Mouse (Mus musculus) megakaryocyte progenitor cell, adult 5-6 weeks (primary cell): ENCODE measurements around the gene Prdx2. TPM values are rescaled to one million over a fixed set of nuclear protein-coding genes. Genes with fewer than 3 reads are reported as not detected.

Experiments used
- ATAC-seq: replicated peaks from 2 replicates; pipeline ENCODE4 v1.8.0; 2016; ENCODE audit warnings: mild to moderate bottlenecking, moderate TSS enrichment, inconsistent platforms; ENCODE audit not compliant: poor library complexity
- total RNA-seq, 2 experiments: library from RNA; stranded (forward) in 1 of 2; stranded (reverse) in 1 of 2; fragments of 157-497, 149-512 nt in 1 of 2; fragments of 200-1000 nt in 1 of 2; gene quantifications; 2 replicates each; pipeline versions ENCODE4 v1.2.3 to v1.2.4; 2015 to 2017

Prdx2 gene
- total RNA-seq (2015) (266 and 310 TPM in 2 replicates), total RNA-seq (2017) (340 and 388 TPM in 2 replicates)

DNA sequence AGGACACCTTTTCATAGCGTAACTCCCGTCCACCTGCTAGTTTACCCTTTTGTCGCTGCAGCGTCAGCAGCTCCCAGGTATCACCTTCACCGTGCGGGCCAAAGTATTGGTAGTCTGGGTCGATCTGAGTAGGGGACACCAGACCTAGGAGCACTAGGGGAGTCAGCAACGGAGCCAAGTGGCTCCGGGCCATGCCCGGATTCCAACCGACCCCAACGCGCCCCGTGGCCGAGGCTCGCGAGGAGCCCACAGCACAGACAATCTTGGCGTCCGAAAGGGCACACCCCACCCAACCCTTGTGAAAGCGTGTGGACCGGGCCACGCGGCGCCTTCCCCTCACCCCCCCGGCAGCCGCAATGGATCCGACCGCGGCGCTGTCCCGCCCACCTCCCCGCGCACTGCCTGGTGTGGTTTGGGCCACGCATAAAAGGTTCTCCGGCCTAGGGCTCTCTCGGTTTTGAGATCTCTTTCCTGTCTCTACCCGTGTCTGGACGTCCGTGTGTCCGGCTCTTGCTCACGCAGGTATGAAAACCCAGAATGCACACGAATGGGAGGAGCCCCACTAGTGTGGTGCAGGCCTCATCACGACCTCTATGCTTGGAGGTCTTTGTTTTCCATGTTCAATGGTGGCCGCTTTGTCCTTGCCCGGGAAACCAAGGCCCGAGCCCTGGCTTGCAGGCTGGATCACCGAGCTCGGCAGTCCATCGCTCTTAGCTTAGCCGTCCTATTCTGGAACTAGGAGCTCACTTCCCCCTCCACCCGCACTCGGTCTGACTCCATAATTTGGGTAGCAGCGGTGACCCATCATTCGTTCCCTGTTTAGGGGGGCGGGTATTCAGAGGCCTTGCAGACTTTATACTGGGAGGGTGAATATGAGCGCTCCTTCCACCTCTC is at the start of gene Prdx2, which contains the start of the genes Gm49661 and Rnaseh2a:
Gene Prdx2 (plus strand): TSS at position 347 of the 894 bp plus-strand sequence.
Gene Gm49661 (minus strand): TSS at position 193 of the 894 bp plus-strand sequence.
Gene Rnaseh2a (minus strand): TSS at position 527 of the 894 bp plus-strand sequence.
- ATAC-seq: peak; percentile 40

DNA sequence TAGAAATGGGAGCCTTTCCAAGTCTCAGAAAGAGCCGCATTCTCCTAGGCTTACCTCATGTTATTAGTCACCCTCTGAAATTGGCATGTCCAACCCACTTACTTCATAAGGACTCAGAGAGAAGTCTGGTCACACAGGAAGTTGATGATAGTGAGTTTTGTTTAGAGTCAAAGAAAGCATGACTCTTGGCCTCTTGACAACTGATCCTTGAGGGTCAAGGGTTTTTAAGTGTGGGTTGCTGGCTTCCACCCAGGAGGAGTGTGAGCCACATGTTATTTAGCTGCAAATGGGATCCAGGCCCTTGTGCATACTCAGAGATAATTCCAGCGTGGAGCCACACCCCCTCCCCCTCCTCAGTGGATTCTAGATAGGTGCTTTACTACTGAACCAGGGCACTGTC is 47.8 kb upstream of the Prdx2 start:
- ATAC-seq: no peak

DNA sequence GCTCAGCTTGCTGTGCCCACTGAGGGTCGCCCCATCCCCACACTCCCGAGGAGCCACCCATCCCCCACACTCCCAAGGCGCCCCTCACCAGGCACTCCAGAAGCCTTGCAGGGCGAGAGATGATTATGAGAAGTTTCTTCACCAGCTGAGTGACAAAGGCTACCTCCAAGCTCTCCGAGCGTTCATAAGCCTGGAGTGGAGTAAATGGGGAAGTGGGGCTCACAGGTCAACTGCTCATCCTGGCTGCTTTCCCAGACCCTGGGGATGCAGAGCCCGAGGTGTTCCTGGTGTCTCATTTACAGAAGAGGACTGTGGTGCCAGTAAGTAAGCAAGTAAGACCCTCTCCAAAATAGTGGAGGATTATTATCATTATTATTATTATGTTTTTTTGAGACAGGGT is 43.8 kb upstream of the Prdx2 start:
- 0 out of 2 replicates have a peak, but pooled peaks have one; percentile 13 for ATAC-seq

DNA sequence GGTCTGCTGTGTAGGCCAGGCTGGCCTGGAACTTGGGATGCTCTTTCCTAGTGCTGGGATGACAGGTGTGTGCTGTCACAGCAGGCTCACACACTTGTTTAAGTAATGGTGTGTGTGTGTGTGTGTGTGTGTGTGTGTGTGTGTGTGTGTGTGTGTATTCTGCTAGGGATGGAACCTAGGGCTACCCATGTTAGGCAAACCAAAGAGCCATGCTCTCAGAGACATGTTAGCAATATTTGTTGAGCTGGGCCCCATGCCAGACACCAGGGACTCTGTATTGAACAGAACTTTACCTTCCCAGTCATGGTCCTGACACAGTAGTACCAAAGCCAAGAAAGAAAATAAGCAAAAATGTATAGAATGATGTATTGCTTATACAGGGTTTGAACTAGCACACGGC is 41.9 kb upstream of the Prdx2 start:
- ATAC-seq: no peak

DNA sequence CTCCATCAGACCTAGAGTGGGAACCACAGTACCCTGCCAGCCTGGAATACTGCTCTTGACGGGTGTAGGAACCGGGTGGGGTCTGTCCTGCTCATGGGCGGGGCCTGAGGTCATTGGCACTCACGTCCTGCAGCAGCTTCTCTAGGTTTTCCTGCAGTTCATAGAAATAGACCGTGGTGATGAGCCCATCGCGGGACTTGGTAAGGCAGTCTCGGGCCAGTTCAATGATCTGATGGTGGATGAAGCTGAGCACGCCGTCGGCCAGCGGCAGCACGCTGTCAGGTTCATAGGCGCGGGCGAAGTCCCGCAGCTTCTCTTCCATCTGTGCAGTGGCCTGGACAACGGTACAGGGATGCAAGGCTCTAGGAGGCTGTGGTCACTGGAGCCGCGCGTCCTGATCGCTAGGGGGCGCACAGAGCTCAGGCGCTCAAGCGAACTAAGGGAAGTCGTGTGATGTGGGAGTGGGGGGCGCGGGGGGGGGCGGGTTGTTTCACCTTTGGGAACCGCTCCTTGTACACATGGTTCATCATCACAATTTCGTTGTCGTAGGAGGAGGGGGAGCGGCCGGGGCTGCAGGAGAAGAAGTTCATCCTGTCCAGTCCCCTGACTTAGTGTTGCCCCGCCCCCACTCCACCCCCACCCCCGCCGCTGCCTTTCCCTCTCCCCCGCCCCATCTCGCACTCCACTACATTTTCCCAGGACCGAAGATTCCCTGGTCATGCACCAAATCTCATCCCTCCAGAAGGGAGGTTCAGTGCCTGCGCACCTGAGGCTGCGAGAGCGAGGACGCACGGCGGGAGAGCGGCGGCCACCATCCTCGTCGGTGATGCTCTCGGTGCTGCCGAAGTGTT is 40.7 kb upstream of the Prdx2 start:
- ATAC-seq: peak; percentile 93

DNA sequence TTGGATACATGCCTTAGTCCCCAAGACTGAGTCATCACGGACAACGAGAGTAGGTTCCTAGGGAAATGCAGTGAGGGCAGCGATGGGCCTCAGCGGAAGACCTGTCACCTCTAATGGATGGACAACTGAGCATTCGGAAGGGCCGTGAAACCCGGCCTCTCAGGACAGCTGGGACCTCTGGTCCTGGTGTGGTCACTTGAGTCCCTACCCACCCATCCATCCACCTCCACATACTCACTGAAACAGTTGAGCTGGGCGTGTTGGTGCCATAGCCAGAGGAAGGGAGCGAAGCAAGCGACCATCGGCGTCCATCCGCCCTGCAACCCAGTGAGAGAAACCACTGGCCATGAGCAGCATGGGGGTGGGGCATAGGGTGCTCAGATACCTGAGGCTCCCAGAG is 38.8 kb upstream of the Prdx2 start:
- no peak for ATAC-seq

DNA sequence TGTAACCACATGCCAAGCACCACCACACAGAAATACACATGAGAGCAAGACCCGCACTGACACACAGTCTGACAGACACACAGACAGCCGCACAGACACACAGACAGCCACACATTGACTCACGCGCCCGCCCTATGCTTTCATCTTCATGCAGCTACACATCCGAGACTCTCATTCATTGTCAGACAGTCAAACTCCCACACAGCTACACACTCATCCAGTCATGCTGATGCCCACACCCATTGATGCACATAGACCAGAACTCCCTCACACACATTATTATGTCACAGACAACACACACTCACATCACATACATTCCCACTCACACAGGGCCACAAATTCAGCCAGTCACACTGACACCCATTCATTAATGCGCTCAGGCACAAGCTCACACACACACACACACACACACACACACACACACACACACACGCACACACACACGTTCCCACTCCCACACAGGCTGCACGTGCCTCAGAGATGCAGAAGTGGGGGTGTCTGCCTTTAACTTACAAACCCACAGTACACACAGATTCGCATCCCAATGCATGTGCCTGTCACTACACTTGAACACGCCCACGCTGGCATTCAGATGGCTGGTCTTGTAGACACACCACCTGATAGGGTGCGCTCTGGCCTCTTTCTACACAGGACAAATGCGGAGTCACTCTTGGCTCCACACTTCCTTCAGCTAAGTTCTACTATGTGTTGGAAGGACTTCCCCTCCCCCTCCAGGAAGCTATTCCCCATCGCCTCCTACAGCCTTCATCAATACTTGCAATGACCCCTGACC is 35.4 kb upstream of the Prdx2 start:
- no peak for ATAC-seq

DNA sequence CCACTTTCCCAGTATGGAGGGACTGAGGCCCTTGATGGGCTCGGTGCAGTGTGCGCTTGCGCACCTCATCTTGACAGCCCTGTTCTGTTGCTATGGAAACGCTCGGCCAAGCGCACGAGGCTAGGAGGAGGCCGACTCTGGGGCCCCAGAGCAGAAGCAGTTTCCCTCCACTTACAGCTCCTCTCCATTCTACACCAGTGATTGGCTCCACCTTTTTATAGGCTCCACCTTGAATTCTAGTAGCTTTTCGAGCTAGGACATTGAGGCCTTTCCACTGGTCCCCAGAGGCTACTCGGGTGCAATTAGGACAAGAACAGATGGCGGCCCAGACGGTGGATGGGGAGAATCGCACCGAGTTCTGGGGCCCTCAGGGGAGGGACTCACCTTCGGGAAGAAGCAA is 34.5 kb upstream of the Prdx2 start:
- no peak for ATAC-seq

DNA sequence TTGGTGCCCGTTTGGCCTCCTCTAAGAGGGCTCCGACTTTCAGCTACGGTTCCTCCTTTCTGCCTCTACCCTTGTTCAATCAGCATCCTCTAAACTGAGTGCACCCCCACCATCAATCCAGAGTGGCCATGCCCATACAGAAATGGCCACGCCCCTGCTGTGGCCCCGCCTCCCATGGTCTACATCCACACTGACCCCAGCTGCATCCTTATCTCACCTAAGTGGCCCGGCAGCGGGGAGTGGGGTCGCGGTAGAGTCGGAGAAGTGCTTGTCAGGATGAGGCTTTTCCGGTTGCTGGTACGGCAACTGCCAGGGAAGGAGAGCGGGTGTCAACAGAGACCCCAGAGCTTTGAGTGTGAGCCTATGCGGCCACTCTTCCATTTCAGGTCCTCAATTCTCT is 33.9 kb upstream of the Prdx2 start:
- ATAC-seq: no peak

DNA sequence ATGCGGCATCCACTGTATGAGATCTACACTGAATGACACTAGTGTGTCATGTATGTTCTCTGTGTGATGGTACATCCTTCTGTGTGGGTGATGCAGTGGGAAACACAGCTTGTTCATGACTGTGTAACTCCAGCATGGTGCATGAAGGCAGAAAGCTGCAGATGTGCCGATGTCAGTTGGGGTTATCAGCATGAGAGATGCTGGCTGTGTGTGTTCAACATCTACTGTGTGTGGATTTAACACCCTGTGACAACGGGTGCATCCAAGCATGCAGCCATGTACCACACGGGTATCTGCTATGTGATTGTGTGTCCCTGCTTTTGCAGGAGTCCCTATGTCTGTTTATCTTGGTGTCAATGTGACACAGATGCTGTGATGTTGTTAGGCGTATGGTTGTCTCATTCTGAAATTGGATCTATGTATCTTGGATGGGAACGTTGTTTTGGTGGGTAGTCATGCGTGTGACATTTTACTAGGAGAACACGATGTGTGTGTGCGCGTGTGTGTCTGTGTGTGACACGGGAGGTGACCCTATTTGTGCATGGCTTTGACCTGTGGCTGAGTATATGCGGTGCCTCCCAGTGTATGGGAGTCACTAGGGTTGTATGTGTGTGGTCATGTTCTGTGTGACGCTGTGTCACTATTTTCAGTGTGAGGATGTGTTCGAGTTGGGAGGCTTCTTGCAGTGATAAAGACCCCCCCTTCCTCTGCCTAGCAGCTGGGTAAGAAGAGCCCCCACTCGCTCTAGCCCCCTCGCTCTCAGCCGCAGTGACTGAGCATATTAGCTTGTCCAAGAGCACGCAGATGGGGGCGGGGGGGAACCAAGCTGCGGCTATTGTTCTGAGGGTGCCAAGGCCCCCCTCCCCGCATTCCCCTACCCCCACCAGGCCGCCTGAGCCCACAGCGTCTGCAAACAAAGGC is 33.1 kb upstream of the Prdx2 start:
- ATAC-seq: 0 out of 2 replicates have a peak, but pooled peaks have one; percentile 2

DNA sequence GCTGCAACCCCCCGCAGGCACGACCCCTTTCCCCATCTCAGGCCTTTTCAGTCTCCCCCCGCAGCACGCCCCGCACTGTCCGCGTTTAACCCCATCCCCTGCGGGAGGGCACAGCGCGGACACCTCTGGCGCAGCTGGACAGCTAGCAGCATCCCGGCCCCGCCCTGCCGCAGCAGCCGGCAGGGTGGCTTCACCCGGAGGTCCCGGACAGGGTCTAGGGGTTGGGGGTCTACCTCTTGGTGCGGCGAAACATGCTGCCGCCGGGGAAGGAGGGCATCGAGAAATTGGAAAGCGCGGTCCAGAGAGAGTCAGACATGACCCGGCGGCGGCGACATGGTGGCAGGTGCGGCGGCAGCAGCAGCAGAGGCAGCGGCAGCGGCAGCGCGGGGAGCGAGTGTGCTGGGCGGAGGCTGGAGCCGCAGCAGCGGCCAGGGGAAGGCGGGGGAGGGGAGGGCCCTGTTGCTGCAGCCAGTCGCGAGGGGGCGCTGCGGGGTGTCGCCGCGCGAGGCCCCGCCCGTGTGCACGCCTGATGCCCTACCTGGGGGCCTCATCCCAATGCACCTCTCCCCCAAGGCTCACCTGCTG is 32.3 kb upstream of the Prdx2 start, which contains the start of gene Mast1:
Gene Mast1 (minus strand): TSS at position 398 of the 585 bp plus-strand sequence.
- peak; percentile 87 for ATAC-seq

DNA sequence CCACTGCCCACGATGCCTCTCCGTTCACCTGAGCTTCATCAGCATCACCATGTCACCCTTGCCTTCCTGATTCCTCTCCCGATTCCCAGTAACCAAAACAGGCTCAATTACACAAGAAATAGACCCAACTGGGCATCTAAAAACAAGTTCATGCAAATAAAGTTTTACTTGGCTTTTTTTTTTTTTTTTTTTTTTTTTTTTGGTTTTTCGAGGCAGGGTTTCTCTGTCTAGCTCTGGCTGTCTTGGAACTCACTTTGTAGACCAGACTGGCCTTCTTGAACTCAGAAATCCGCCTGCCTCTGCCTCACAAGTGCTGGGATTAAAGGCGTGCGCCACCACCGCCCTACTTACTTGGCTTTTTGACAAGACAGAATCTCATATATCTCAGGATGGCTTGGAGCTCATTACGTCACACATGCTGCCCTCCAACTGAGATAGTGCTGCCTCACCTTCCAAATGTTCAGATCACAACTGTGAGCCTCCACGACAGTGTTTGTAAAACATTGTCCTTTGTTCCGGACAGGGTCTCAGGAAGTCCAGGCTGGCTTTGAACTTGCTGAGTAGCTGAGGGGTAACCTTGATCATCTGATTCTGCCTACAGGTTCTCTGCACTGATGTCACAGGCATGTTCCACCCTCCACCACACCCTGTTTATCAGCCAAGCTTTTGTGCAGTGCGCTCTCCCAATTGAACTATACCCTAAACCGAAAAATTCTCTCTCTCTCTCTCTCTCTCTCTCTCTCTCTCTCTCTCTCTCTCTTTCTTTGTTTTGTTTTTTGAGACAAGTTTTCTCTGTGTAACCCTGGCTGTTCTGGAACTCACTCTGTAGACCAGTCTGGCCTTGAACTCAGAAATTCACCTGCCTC is 31.5 kb upstream of the Prdx2 start:
- peak; percentile 50 for ATAC-seq

DNA sequence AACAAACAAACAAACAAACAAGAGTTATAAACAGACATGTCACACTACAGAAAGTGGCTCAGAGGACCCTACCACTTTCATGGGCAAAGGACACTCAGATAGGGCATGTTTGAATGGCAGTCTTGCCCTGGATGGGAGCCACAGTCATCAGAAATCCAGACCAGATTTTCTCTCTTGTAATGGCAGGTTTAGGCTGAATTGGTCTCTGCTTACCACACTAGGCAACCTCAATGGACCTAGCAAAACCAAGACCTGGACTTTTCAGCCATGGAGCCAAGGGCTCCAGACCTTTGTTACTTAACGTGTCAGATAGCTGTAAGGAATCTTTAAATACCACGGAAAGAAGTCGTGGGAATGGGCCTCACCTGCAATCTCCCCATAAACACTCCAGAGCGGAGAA is 25.7 kb upstream of the Prdx2 start:
- no peak for ATAC-seq

DNA sequence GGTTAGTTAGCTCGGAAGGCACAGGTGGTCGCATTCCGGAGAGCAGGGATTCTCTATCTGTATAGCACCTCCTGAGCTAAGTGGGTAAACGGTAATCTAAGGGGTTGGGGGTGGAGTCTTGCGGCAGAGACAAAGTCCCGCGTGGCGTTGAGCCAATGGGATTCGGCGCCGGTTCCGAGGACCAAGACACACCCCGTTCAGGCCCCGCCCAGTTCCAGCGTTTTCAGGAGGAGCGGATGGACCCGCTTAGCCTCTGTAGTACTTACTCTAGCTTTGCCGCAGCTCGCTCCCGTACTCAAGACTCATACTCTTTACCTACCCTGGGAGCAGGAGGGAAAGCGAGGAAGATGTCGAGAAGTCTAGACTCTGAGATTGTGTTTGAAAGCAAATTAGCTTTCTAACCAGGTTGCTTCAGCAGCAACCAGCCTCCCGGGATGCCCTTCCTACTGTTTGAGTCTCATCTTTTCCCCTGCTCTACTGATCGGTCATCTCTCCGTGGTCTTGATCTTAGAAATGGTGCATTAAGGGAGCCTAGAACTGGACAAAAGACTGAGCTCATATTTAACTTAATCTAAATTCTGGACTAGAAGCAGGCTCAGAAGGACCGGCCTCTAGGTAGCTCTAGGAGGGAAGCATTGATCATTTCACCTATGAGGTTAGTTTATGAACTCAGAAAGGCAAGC is 24.8 kb upstream of the Prdx2 start:
- peak; percentile 80 for ATAC-seq

DNA sequence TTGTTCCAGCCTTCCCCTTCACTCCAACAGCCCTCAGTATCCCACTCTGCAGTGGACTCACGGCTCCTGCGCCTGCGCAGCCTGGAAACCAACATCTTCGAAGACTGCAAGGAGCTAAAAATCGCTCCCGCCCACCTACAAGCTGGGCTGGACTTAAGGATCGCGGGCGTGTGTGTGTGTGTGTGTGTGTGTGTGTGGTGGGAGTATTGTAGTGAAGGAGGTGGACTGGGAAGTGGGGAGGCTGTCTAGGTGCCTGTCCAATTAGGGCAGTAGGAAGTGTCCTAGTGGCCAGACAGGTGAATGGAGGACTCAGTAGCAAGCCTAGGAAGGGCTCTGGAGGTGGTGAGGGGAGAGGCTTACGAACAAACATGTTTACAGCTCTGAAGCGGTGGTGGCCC is 24.2 kb upstream of the Prdx2 start:
- ATAC-seq: no peak

DNA sequence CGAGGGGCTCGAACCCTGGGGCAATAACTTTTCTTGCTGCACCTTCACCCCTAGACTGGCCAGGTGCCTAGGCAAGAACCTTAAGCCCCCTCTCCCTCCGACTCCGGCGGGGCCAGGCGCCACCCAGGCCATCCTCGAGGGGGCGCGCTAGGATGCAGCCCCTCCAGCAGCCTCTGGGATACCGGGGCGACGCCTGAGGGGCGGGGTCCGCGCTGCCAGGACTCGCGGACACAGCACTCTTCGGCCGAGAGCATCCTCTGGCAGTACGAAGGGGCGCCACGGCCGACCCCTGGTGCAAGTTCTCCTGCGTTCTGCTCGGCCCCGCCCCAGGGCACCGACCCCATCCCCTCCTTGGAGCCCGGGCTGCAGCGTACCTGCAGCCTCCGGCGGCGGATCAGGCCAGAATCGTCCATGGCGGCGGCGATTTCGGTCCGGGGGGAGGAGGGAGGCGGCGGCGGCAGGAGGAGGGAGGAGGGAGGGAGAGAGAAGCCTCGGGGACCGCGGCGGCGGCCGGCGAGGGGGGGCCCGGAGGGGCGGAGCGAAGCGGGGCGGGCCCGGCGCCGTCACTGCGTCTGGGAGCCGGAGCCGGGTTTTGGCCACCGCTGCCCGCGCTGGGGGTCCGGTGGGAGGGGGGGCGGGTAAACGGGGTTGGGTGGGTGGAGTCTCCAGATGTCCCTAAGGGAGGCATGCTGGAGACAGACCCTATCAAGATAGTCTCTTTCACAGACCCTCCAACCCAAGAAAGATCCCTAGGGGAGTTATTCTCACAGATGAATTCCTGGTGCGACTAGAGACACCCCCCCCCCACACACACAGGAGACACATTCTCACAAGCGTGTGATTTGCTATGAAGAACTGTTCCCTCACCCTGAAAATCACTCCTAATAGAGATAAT is 23.5 kb upstream of the Prdx2 start:
- ATAC-seq: no peak
